Mouse (Mus musculus) bone marrow, adult 2 months (tissue): Measurements from ENCODE around the gene Lrrk1.

Experiments used
- CTCF ChIP-seq: fragments of 200-500 bp; IDR thresholded peaks from 2 replicates; pipeline ENCODE4 v1.5.1; 2011; ENCODE audit warnings: low read length, control low read depth; ENCODE audit not compliant: control insufficient read depth, insufficient read depth
- POLR2A ChIP-seq: fragments of 200-500 bp; IDR thresholded peaks from 2 replicates; pipeline ENCODE4 v1.6.1; 2011; ENCODE audit warnings: low read depth, mild to moderate bottlenecking, control low read depth, low read length, borderline replicate concordance; ENCODE audit not compliant: control insufficient read depth

DNA sequence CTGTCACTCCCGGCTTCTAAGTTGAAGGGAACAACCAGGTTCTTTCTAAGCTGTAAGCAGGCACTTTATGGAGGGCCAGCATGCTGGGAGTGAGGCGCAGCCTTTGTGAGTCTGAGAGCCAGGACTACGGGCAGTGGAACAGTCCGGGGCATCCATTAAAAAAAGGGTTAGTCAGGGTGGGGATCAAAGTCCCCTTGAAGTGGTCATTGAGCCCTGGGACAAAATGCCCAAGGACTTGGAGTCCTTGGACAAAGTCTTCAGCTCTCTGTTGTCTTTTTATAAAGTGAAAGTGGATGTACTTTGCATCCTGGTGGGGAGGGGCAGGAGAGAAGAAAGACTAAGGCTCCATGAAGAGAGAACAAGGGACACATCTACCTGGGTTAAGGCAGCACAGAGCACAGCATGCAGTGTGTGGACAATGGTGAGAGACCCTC is 168.3 kb downstream of the Lrrk1 start:
- TF ChIP-seq CTCF, result no peak
- TF ChIP-seq POLR2A, result no peak
